Mouse (Mus musculus): ENCODE measurements around the gene Trarg1. TPM values are rescaled to one million over a fixed set of nuclear protein-coding genes. Genes with fewer than 3 reads are reported as not detected.

Trarg1 gene
- polyA plus RNA-seq, 1 experiment from 2014 or later, result 0.19 TPM

DNA sequence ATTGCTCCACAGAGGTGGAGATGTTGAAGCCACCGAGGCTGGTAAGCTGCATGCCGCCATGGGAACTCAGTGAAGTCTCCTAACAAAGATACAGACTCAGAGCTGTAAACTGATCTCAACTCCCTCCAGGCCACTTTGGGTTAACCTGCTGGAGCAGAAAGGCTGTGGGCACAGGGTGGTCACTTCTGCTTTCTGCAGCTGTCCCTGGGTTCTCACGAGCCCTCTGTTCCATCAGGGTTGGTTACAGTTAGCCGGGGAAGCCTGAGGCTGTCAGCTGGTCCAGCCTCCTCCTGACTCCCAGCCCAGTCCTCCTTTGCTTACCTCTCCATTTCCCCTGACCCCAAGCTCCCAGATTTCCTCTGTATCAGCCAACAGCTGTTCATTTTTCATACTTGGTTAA lies 11.8 kb upstream of the Trarg1 start:
- H3K9me3 ChIP-seq (ENCODE audit: control insufficient read depth, low read length), result no peaks in the 10 kb centered on the region
- H3K4me1 ChIP-seq (replicated peaks; ENCODE audit: control insufficient read depth, insufficient read depth, low read length), result peaks cover 3% of the 10 kb centered on the region; the same call in 1 of the 2 replicates
- H3K27me3 ChIP-seq (replicated peaks; ENCODE audit: control insufficient read depth, insufficient read depth, low read length), result peaks cover 56% of the 10 kb centered on the region
- WGBS, result 31% methylated on average over 4 of the region's 4 CpGs
- no peak for DNase-seq (ENCODE audit: low spot score)
- no peaks in the 10 kb centered on the region for H3K36me3 ChIP-seq (ENCODE audit: control insufficient read depth, insufficient read depth, low read length)
- H3K27ac ChIP-seq (ENCODE audit: low read depth), result no peak overlapping the region
- H3K9ac ChIP-seq (ENCODE audit: low read length), result no peak overlapping the region
- ATAC-seq (replicated peaks; ENCODE audit: low FRiP score, low TSS enrichment, low read depth), result no peak
- no peak overlapping the region for H3K4me3 ChIP-seq (ENCODE audit: low read depth, low read length)
- no peak overlapping the region for H3K4me2 ChIP-seq (ENCODE audit: low read length)

- no peak for DNase-seq (ENCODE audit: low spot score)
- Histone ChIP-seq H3K27me3 (replicated peaks; ENCODE audit: control insufficient read depth, insufficient read depth, low read length) (peaks cover 56% of the 10 kb centered on the region), H3K4me3 (ENCODE audit: low read depth, low read length) (peak within 1 kb of the TSS; percentile 32), H3K9me3 (ENCODE audit: control insufficient read depth, low read length) (no peaks in the 10 kb centered on the region), H3K9ac (ENCODE audit: low read length) (peak within 1 kb of the TSS; percentile 20; the same call in 1 of the 2 replicates), H3K4me1 (replicated peaks; ENCODE audit: control insufficient read depth, insufficient read depth, low read length) (peaks cover 7% of the 10 kb centered on the region; the same call in 1 of the 2 replicates), H3K27ac (ENCODE audit: low read depth) (no peak within 1 kb of the TSS), H3K36me3 (ENCODE audit: control insufficient read depth, insufficient read depth, low read length) (no peaks in the 10 kb centered on the region), H3K4me2 (ENCODE audit: low read length) (peak within 1 kb of the TSS; percentile 63)
- ATAC-seq (replicated peaks; ENCODE audit: low FRiP score, low TSS enrichment, low read depth), result no peak
- 57% methylated on average over 15 of the region's 15 CpGs for WGBS
Observed at GRCm38 (mm10) chr11:76671871-76672475, 7.6 kb upstream of the Trarg1 start, which contains the start of gene Bhlha9. Gene Bhlha9, plus strand, starts transcription at chr11:76672470.

DNA sequence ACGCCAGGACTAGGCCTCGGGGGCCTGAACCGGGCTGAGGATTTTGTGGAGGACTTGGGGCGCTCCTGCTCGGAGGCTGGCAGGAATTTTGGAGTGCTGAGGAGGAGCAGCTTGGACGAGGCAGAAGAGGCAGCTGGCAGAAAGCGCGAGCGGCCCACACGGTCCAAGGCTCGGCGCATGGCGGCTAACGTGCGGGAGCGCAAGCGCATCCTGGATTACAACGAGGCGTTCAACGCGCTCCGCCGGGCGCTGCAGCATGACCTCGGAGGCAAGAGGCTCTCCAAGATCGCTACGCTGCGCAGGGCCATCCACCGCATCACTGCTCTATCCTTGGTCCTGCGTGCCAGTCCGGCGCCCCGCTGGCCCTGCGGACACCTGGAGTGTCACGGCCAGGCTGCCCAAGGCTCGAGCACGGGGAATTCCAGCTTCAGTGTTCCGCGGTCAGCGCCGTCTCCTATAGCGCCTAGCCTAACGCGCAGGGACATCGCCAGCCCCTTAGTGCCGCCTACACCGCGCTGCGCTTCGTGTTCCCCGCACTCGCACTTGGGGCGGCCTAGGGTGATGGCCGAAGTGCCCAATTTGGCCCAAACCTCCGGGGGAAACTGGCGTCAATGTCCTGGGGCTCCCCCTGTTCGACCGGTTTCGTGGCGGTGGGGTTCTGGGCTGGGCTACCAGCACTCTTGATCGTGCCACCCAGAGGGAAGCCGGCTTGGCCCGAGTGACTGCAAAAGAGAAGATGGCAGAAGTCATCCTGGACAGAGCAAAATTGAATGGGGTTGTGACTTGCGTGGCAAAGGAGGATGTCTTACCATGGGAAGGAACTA lies 6.8 kb upstream of the Trarg1 start:
- H3K27ac ChIP-seq (ENCODE audit: low read depth), result no peak overlapping the region
- peaks cover 54% of the 10 kb centered on the region for H3K27me3 ChIP-seq (replicated peaks; ENCODE audit: control insufficient read depth, insufficient read depth, low read length)
- 3% methylated on average over 64 of the region's 64 CpGs for WGBS
- DNase-seq (ENCODE audit: low spot score), result no peak
- no peak for ATAC-seq (replicated peaks; ENCODE audit: low FRiP score, low TSS enrichment, low read depth)
- H3K4me3 ChIP-seq (ENCODE audit: low read depth, low read length), result peak overlapping the region; percentile 32
- peak overlapping the region; percentile 20; the same call in 1 of the 2 replicates for H3K9ac ChIP-seq (ENCODE audit: low read length)
- H3K4me2 ChIP-seq (ENCODE audit: low read length), result peak overlapping the region; percentile 63
- peaks cover 7% of the 10 kb centered on the region; the same call in 1 of the 2 replicates for H3K4me1 ChIP-seq (replicated peaks; ENCODE audit: control insufficient read depth, insufficient read depth, low read length)
- no peaks in the 10 kb centered on the region for H3K36me3 ChIP-seq (ENCODE audit: control insufficient read depth, insufficient read depth, low read length)
- no peaks in the 10 kb centered on the region for H3K9me3 ChIP-seq (ENCODE audit: control insufficient read depth, low read length)

- peaks cover 7% of the 10 kb centered on the region; the same call in 1 of the 2 replicates for H3K4me1 ChIP-seq (replicated peaks; ENCODE audit: control insufficient read depth, insufficient read depth, low read length)
- no peak overlapping the region for H3K9ac ChIP-seq (ENCODE audit: low read length)
- no peak overlapping the region for H3K4me3 ChIP-seq (ENCODE audit: low read depth, low read length)
- no peak for DNase-seq (ENCODE audit: low spot score)
- H3K4me2 ChIP-seq (ENCODE audit: low read length), result no peak overlapping the region
- H3K27ac ChIP-seq (ENCODE audit: low read depth), result no peak overlapping the region
- WGBS, result 56% methylated on average over 8 of the region's 8 CpGs
- H3K9me3 ChIP-seq (ENCODE audit: control insufficient read depth, low read length), result no peaks in the 10 kb centered on the region
- peaks cover 51% of the 10 kb centered on the region for H3K27me3 ChIP-seq (replicated peaks; ENCODE audit: control insufficient read depth, insufficient read depth, low read length)
- H3K36me3 ChIP-seq (ENCODE audit: control insufficient read depth, insufficient read depth, low read length), result no peaks in the 10 kb centered on the region
- no peak for ATAC-seq (replicated peaks; ENCODE audit: low FRiP score, low TSS enrichment, low read depth)
Observed at GRCm38 (mm10) chr11:76674199-76674598, 5.4 kb upstream of the Trarg1 start.

GRCm38 (mm10) chr11:76674704-76675103 lies 4.9 kb upstream of the Trarg1 start:
- Histone ChIP-seq H3K4me3 (ENCODE audit: low read depth, low read length) (no peak overlapping the region), H3K4me1 (replicated peaks; ENCODE audit: control insufficient read depth, insufficient read depth, low read length) (peaks cover 7% of the 10 kb centered on the region; the same call in 1 of the 2 replicates), H3K4me2 (ENCODE audit: low read length) (no peak overlapping the region), H3K36me3 (ENCODE audit: control insufficient read depth, insufficient read depth, low read length) (no peaks in the 10 kb centered on the region), H3K27ac (ENCODE audit: low read depth) (no peak overlapping the region), H3K9ac (ENCODE audit: low read length) (no peak overlapping the region), H3K9me3 (ENCODE audit: control insufficient read depth, low read length) (no peaks in the 10 kb centered on the region), H3K27me3 (replicated peaks; ENCODE audit: control insufficient read depth, insufficient read depth, low read length) (peaks cover 51% of the 10 kb centered on the region)
- 44% methylated on average over 4 of the region's 4 CpGs for WGBS
- DNase-seq (ENCODE audit: low spot score) (no peak), ATAC-seq (replicated peaks; ENCODE audit: low FRiP score, low TSS enrichment, low read depth) (no peak)

DNA sequence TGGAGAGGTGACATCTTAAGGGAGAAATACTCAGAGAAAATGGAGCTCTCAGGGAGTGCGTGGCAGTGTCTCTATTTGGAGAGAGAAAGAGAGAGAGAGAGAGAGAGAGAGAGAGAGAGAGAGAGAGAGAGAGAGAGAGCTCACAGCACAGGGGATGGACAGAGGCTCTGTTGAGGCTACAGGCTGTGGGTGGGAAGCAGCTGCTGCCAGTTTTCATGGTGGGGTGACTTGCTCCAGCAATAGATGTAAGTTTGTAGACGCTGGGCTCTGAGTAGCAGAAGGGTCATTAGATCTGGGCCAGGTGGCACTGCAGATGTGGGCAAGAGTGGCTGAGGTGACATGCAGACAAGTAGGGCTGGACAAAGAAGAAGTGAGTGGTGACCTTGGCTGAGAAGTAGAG lies 6.0 kb downstream of the Trarg1 start:
- no peaks in the 10 kb centered on the region for H3K9me3 ChIP-seq (ENCODE audit: control insufficient read depth, low read length)
- no peak overlapping the region for H3K4me3 ChIP-seq (ENCODE audit: low read depth, low read length)
- H3K9ac ChIP-seq (ENCODE audit: low read length), result no peak overlapping the region
- H3K4me2 ChIP-seq (ENCODE audit: low read length), result no peak overlapping the region
- ATAC-seq (replicated peaks; ENCODE audit: low FRiP score, low TSS enrichment, low read depth) (no peak), DNase-seq (ENCODE audit: low spot score) (no peak)
- no peaks in the 10 kb centered on the region for H3K36me3 ChIP-seq (ENCODE audit: control insufficient read depth, insufficient read depth, low read length)
- no peaks in the 10 kb centered on the region for H3K4me1 ChIP-seq (replicated peaks; ENCODE audit: control insufficient read depth, insufficient read depth, low read length)
- WGBS, result 63% methylated on average over 2 of the region's 2 CpGs
- no peak overlapping the region for H3K27ac ChIP-seq (ENCODE audit: low read depth)
- 0 out of 2 replicates have a peak, but pooled peaks cover 4% of the 10 kb centered on the region for H3K27me3 ChIP-seq (replicated peaks; ENCODE audit: control insufficient read depth, insufficient read depth, low read length)

- Histone ChIP-seq H3K27me3 (replicated peaks; ENCODE audit: control insufficient read depth, insufficient read depth, low read length) (no peaks in the 10 kb centered on the region), H3K4me2 (ENCODE audit: low read length) (no peak overlapping the region), H3K36me3 (ENCODE audit: control insufficient read depth, insufficient read depth, low read length) (no peaks in the 10 kb centered on the region), H3K9ac (ENCODE audit: low read length) (no peak overlapping the region), H3K4me3 (ENCODE audit: low read depth, low read length) (no peak overlapping the region), H3K4me1 (replicated peaks; ENCODE audit: control insufficient read depth, insufficient read depth, low read length) (no peaks in the 10 kb centered on the region), H3K9me3 (ENCODE audit: control insufficient read depth, low read length) (no peaks in the 10 kb centered on the region), H3K27ac (ENCODE audit: low read depth) (no peak overlapping the region)
- DNase-seq (ENCODE audit: low spot score) (no peak), ATAC-seq (replicated peaks; ENCODE audit: low FRiP score, low TSS enrichment, low read depth) (no peak)
- 75% methylated on average over 3 of the region's 3 CpGs for WGBS
Observed at GRCm38 (mm10) chr11:76692096-76692495, 12.5 kb downstream of the Trarg1 start.

GRCm38 (mm10) chr11:76695810-76696209 lies 16.2 kb downstream of the Trarg1 start:
- no peak overlapping the region for H3K9ac ChIP-seq (ENCODE audit: low read length)
- H3K9me3 ChIP-seq (ENCODE audit: control insufficient read depth, low read length), result no peaks in the 10 kb centered on the region
- H3K4me2 ChIP-seq (ENCODE audit: low read length), result no peak overlapping the region
- no peak for ATAC-seq (replicated peaks; ENCODE audit: low FRiP score, low TSS enrichment, low read depth)
- H3K27ac ChIP-seq (ENCODE audit: low read depth), result no peak overlapping the region
- no peaks in the 10 kb centered on the region for H3K27me3 ChIP-seq (replicated peaks; ENCODE audit: control insufficient read depth, insufficient read depth, low read length)
- 67% methylated on average over 6 of the region's 6 CpGs for WGBS
- H3K36me3 ChIP-seq (ENCODE audit: control insufficient read depth, insufficient read depth, low read length), result no peaks in the 10 kb centered on the region
- no peak for DNase-seq (ENCODE audit: low spot score)
- no peak overlapping the region for H3K4me3 ChIP-seq (ENCODE audit: low read depth, low read length)
- no peaks in the 10 kb centered on the region for H3K4me1 ChIP-seq (replicated peaks; ENCODE audit: control insufficient read depth, insufficient read depth, low read length)

Data from intestine, embryonic 14.5 days (tissue).